Mouse (Mus musculus) testis, adult 10 weeks (tissue): ENCODE results near the gene Fmo1. TPM values are rescaled to one million over a fixed set of nuclear protein-coding genes. Genes with fewer than 3 reads are reported as not detected.

ENCODE experiments used
- polyA plus RNA-seq: library from polyadenylated mRNA; stranded (reverse); fragments of 350-450 nt; fragmentation: Illumina TruSeq; extraction: RNeasy Lipid Tissue Mini Kit (QIAGEN cat#74804); gene quantifications from one replicate; pipeline ENCODE4 v1.2.3, GENCODE M21; 2014; ENCODE audit warnings: low read depth, low replicate concordance

The Fmo1 gene
- 4.8 TPM for polyA plus RNA-seq

GRCm38 (mm10) chr1:162866280-162866681, at the start of gene Fmo1:
Gene Fmo1 (minus strand): TSS chr1:162866610.

GRCm38 (mm10) chr1:162897838-162898811, 31.7 kb upstream of the Fmo1 start, which contains the start of gene Fmo2:
Gene Fmo2 (minus strand): TSS chr1:162898726.

GRCm38 (mm10) chr1:162813836-162814156, 52.6 kb downstream of the Fmo1 start, which contains the start of gene Fmo4:
Gene Fmo4 (minus strand): TSS chr1:162813972.

Other genes with a start within 250 kb of the Fmo1 start
- gene Myoc, start 227.5 kb downstream of the Fmo1 start, polyA plus RNA-seq, result 0.20 TPM
- gene Myocos, start 208.4 kb downstream of the Fmo1 start, polyA plus RNA-seq, result 1.2 TPM
- 42.0 TPM for gene Prrc2c, start 126.1 kb downstream of the Fmo1 start, polyA plus RNA-seq
- 0.70 TPM for gene Fmo4, start 52.6 kb downstream of the Fmo1 start, polyA plus RNA-seq
- gene Fmo2, start 32.1 kb upstream of the Fmo1 start, polyA plus RNA-seq, result 8.4 TPM
- not detected for gene Fmo6, start 70.9 kb upstream of the Fmo1 start, polyA plus RNA-seq
- gene Fmo3, start 117.9 kb upstream of the Fmo1 start, polyA plus RNA-seq, result 0.52 TPM
- 110 TPM for gene Mroh9, start 219.1 kb upstream of the Fmo1 start, polyA plus RNA-seq